Mouse (Mus musculus) gastrocnemius, adult 18-20 months (tissue): Measurements from ENCODE around the gene Mast4. TPM values are rescaled to one million over a fixed set of nuclear protein-coding genes. Genes with fewer than 3 reads are reported as not detected.

Source experiments
- DNase-seq: peaks from one replicate; pipeline ENCODE4 v3.0.0; 2021; ENCODE audit warnings: low spot score
- total RNA-seq, 2 experiments: library from RNA; stranded (reverse); gene quantifications; 2 replicates each; pipeline ENCODE4 v1.2.3; 2021

Gene Mast4
- total RNA-seq, 2 experiments from 2014 or later: 55.0 to 55.1 TPM

GRCm38 (mm10) chr13:102698751-102699323 lies 635.5 kb downstream of the Mast4 start:
- peak; percentile 12 for DNase-seq

- DNase-seq: no peak
Measured at GRCm38 (mm10) chr13:102698335-102698734, 636.0 kb downstream of the Mast4 start.

- DNase-seq: no peak
Measured at GRCm38 (mm10) chr13:102695121-102695905, 639.0 kb downstream of the Mast4 start.

- no peak for DNase-seq
Measured at GRCm38 (mm10) chr13:102694154-102694553, 640.1 kb downstream of the Mast4 start.

GRCm38 (mm10) chr13:102693341-102693801 lies 640.9 kb downstream of the Mast4 start, which contains the start of gene Cd180:
Cd180 (plus strand) TSS chr13:102693558.
- DNase-seq: no peak

DNA sequence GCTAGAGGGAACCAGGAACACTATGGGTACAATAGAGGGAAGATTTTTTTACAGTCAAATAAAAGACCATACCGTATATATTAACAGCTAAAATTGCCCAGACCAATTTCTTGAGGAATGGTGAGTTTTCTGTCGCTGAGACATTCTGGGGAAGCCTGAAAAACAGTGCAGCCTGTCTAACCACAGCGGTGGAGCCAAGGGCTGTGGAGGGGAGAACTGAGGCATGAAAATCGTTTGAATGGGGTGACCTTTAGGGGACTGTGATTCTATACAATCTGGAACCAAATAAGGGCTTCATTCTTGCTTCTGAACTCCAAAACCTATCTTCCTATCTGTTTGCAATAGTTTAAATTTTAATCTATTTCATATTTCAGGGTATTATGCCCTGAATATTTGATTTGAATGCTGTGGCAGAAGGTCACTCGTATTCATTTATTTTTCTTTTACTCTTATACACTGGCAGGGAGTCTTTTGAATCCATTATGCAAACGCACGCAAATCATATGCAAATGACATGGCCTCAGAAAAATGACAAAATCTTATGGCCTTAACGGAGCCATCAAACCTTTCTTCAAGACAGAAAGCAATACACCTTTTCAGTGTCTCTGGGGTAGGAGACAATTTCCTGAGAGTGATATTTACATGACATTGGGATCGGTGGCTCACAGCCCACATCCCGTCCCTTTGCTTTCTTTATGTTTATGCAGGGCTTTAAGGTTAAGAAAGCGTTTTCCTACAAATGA lies 642.7 kb downstream of the Mast4 start:
- DNase-seq: no peak

DNA sequence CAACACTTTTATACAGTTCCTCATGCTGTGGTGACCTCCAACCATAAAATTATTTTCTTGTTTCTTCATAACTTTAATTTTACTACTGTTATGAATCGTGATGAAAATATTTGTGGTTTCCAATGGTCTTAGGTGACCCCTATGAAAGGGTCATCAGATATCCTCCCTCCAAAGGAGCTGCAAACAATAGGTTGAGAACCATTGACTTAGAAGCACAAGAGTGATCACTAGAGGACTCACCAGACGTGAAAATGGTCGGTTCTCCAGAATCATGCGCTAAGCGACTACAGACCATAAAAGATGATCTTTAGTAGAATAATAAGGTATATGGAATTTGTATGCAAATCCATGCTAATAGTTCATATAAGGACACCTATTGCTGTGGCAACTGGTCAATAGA lies 644.1 kb downstream of the Mast4 start:
- no peak for DNase-seq

- no peak for DNase-seq
Measured at GRCm38 (mm10) chr13:102689201-102690090, 644.9 kb downstream of the Mast4 start.

DNA sequence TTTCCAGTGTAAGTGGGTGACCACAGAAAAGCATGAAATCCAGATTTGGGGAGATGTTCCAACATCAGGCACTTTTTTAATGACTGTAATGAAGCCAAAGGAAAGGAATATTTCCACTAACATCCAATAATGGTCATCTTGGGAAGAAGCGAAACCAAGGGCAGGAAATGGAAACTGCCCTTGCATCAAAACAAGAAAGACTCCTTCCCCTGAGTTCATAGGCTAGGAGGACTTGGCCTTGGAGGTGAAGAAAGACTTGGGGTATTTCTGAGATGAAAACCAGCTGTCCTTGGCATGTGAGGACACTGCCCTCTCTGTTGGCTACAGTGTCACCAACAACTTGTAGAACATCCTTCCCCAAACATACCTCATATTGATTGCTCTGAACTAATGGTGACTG lies 646.2 kb downstream of the Mast4 start:
- no peak for DNase-seq

DNA sequence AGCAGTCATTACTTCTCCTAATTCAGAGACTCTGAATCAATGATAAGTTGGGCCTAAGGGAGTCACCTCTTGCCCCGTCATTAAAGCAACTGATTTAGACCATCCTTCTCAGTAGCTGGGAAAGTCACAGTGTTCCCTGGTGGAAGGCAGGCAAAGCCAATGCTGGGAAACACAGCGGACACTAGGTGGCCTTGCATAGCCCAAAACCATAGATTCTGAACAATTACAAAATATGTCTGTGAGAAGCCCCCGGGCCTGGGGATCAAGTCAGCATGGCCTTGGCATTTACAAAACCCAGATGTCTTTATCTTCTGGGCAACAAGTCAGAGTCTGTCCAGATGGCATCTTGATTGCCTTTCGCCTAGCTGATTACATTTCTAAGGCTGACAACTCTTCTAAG lies 649.4 kb downstream of the Mast4 start:
- no peak for DNase-seq
